Mouse (Mus musculus): Measurements from ENCODE around the gene Hspa4l.

Gene Hspa4l

GRCm38 (mm10) chr3:40744024-40744835 is at the start of gene Hspa4l:
Hspa4l (plus strand) TSS chr3:40744495.
- in situ Hi-C loops (cut with MseI, MboI), result no loop called here

GRCm38 (mm10) chr3:40695162-40695561 is 49.1 kb upstream of the Hspa4l start:
- in situ Hi-C loops (cut with MseI, MboI), result no loop called here

GRCm38 (mm10) chr3:40698834-40699233 is 45.5 kb upstream of the Hspa4l start:
- in situ Hi-C loops (cut with MseI, MboI), result no loop called here

GRCm38 (mm10) chr3:40704816-40705430 is 39.4 kb upstream of the Hspa4l start:
- in situ Hi-C loops (cut with MseI, MboI), result no loop called here

- in situ Hi-C loops (cut with MseI, MboI), result no loop called here
These were observed 35.6 kb upstream of the Hspa4l start, which contains the start of gene Slc25a31 for GRCm38 (mm10) chr3:40708655-40709054. Slc25a31 (plus strand) TSS chr3:40708855.

GRCm38 (mm10) chr3:40716056-40716455 is 28.2 kb upstream of the Hspa4l start:
- in situ Hi-C loops (cut with MseI, MboI), result no loop called here

GRCm38 (mm10) chr3:40719022-40719421 is 25.3 kb upstream of the Hspa4l start:
- in situ Hi-C loops (cut with MseI, MboI), result no loop called here

- in situ Hi-C loops (cut with MseI, MboI), result no loop called here
These were observed 5.8 kb upstream of the Hspa4l start for GRCm38 (mm10) chr3:40738381-40738912.

GRCm38 (mm10) chr3:40744836-40745660 is 753 bp downstream of the Hspa4l start:
- in situ Hi-C loops (cut with MseI, MboI), result no loop called here

- in situ Hi-C loops (cut with MseI, MboI), result no loop called here
These were observed 1.6 kb downstream of the Hspa4l start for GRCm38 (mm10) chr3:40745661-40746547.

GRCm38 (mm10) chr3:40760746-40761145 is 16.5 kb downstream of the Hspa4l start:
- in situ Hi-C loops (cut with MseI, MboI), result no loop called here

GRCm38 (mm10) chr3:40761312-40761711 is 17.0 kb downstream of the Hspa4l start:
- in situ Hi-C loops (cut with MseI, MboI), result no loop called here

GRCm38 (mm10) chr3:40793783-40794182 is 49.5 kb downstream of the Hspa4l start:
- in situ Hi-C loops (cut with MseI, MboI), result no loop called here

- in situ Hi-C loops (cut with MseI, MboI), result no loop called here
These were observed 53.8 kb downstream of the Hspa4l start for GRCm38 (mm10) chr3:40798054-40798453.

- in situ Hi-C loops (cut with MseI, MboI), result no loop called here
These were observed 54.2 kb downstream of the Hspa4l start for GRCm38 (mm10) chr3:40798500-40798899.

- in situ Hi-C loops (cut with MseI, MboI), result no loop called here
These were observed 55.5 kb downstream of the Hspa4l start, which contains the start of gene Plk4 for GRCm38 (mm10) chr3:40799530-40800372. Plk4 (plus strand) TSS chr3:40800019.

GRCm38 (mm10) chr3:40800373-40800823 is 56.1 kb downstream of the Hspa4l start:
- in situ Hi-C loops (cut with MseI, MboI), result no loop called here

GRCm38 (mm10) chr3:40806871-40807270 is 62.6 kb downstream of the Hspa4l start:
- in situ Hi-C loops (cut with MseI, MboI), result no loop called here

- in situ Hi-C loops (cut with MseI, MboI), result no loop called here
These were observed 64.4 kb downstream of the Hspa4l start for GRCm38 (mm10) chr3:40808686-40809085.

- in situ Hi-C loops (cut with MseI, MboI), result no loop called here
These were observed 65.6 kb downstream of the Hspa4l start for GRCm38 (mm10) chr3:40809894-40810293.

Measured in mouse trophoblast stem cell (cell line).